ENCODE assay signal across 9 mouse cellular contexts in genomic region chr11:96194401-96194710, GRCm38 (mm10). TPM values are rescaled to one million over a fixed set of nuclear protein-coding genes. Genes with fewer than 3 reads are reported as not detected.
A peak's percentile ranks its signal among the peaks of the same experiment; 100 is the strongest.
DNase-seq lines count a peak whose midpoint lies in the region; ATAC-seq and TF ChIP-seq lines count a peak whose summit lies in the region.
"Had no signal": no experiment of that assay in that cellular context is flagged by ENCODE, and none has a peak within 500 bp of the region (broad histone marks: within the 10 kb centered on the region; RNA-seq: fewer than 3 reads in every experiment).

No protein-coding gene starts in this region.

- WGBS in liver, embryonic 12.5 days (ENCODE audit: insufficient replicate concordance) = 1% methylated on average over 10 of the region's 10 CpGs
- WGBS in forebrain, postnatal 0 days = 4% methylated on average over 10 of the region's 10 CpGs

- peak overlapping the region; percentile 12; the same call in 1 of the 2 replicates for H3K4me2 ChIP-seq in liver, embryonic 12.5 days
- H3K4me2 ChIP-seq in forebrain, postnatal 0 days (ENCODE audit: low read depth) = peak overlapping the region; percentile 42
- peak overlapping the region; percentile 38 for H3K4me2 ChIP-seq in myocyte (ENCODE audit: low read depth)

- peaks cover 99% of the 10 kb centered on the region for H3K27me3 ChIP-seq in liver, embryonic 12.5 days (replicated peaks)
- peaks cover 100% of the 10 kb centered on the region for H3K27me3 ChIP-seq in forebrain, postnatal 0 days (ENCODE audit: insufficient read depth, low read length)
- H3K27me3 ChIP-seq in myocyte (ENCODE audit: control insufficient read depth, insufficient read depth, insufficient read length) = peaks cover 74% of the 10 kb centered on the region

- no peaks in the 10 kb centered on the region for H3K4me1 ChIP-seq in liver, embryonic 12.5 days
- H3K4me1 ChIP-seq in forebrain, postnatal 0 days (ENCODE audit: insufficient read depth) = no peaks in the 10 kb centered on the region

- intact Hi-C loops in gastrocnemius, adult 2 months (cut with DNase I) = no loop called here

- no peak for ATAC-seq in liver, embryonic 12.5 days
- ATAC-seq in forebrain, postnatal 0 days = no peak

- H3K4me3 ChIP-seq in gastrocnemius, adult 2 months = peak overlapping the region; percentile 32
- H3K4me3 ChIP-seq in liver, embryonic 12.5 days = no peak overlapping the region
- peak overlapping the region; percentile 29 for H3K4me3 ChIP-seq in forebrain, postnatal 0 days (ENCODE audit: low read depth, low read length)
- no peak overlapping the region for H3K4me3 ChIP-seq in myocyte

- DNase-seq in gastrocnemius, adult 2 months = no peak
- no peak for DNase-seq in gastrocnemius, postnatal 4 days (ENCODE audit: low spot score in 2 of 2)
- no peak for DNase-seq in liver
- no peak for DNase-seq in forebrain, postnatal 0 days
- no peak for DNase-seq in adrenal gland, adult 8-10 months
- no peak for DNase-seq in thymus, postnatal 36 days
- DNase-seq: layer of hippocampus, postnatal 36 days had no signal

- TF ChIP-seq CTCF in gastrocnemius, adult 2 months (IDR thresholded peaks at IDR 0.05) = no peak
- TF ChIP-seq CTCF in forebrain, postnatal 0 days (IDR thresholded peaks at IDR 0.05; ENCODE audit: low read depth) = no peak

- no peaks in the 10 kb centered on the region for H3K9me3 ChIP-seq in liver, embryonic 12.5 days (replicated peaks)
- no peaks in the 10 kb centered on the region for H3K9me3 ChIP-seq in forebrain, postnatal 0 days (ENCODE audit: low read length)

- no peak overlapping the region for H3ac ChIP-seq in myocyte (ENCODE audit: control insufficient read depth, insufficient read length)

- H3K9ac ChIP-seq in liver, embryonic 12.5 days = no peak overlapping the region
- peak overlapping the region; percentile 31; the same call in 1 of the 2 replicates for H3K9ac ChIP-seq in forebrain, postnatal 0 days

- no peaks in the 10 kb centered on the region for H3K79me2 ChIP-seq in myocyte (ENCODE audit: control insufficient read depth, insufficient read depth)

- no peak for TF ChIP-seq POLR2A in myocyte (IDR thresholded peaks at IDR 0.05; ENCODE audit: insufficient read length, low read depth)

- no peak overlapping the region for H3K27ac ChIP-seq in gastrocnemius, adult 2 months
- H3K27ac ChIP-seq in liver, embryonic 12.5 days = no peak overlapping the region
- no peak overlapping the region for H3K27ac ChIP-seq in forebrain, postnatal 0 days (ENCODE audit: low read depth, low read length)

- H3K36me3 ChIP-seq in liver, embryonic 12.5 days = no peaks in the 10 kb centered on the region
- H3K36me3 ChIP-seq in forebrain, postnatal 0 days (ENCODE audit: insufficient read depth) = no peaks in the 10 kb centered on the region
- H3K36me3 ChIP-seq in myocyte (ENCODE audit: control insufficient read depth, insufficient read depth) = no peaks in the 10 kb centered on the region

TF ChIP-seq in myocyte, 11 proteins besides CTCF, POLR2A, EP300 and RAD21:
- no peak for TF ChIP-seq MYOD1 (IDR thresholded peaks at IDR 0.05; ENCODE audit: control insufficient read depth in 1 of 3, insufficient read length in 2 of 3, low read depth in 2 of 3)
- TF ChIP-seq USF1 (IDR thresholded peaks at IDR 0.05; ENCODE audit: low read depth) = no peak
- TF ChIP-seq MYOG (IDR thresholded peaks at IDR 0.05; ENCODE audit: control insufficient read depth in 1 of 3, insufficient read depth in 1 of 3, insufficient read length in 2 of 3, low read depth in 2 of 3) = no peak
- TF ChIP-seq E2F4 (IDR thresholded peaks at IDR 0.05; ENCODE audit: insufficient read depth) = no peak
- no peak for TF ChIP-seq TCF12 (IDR thresholded peaks at IDR 0.05; ENCODE audit: insufficient read depth, poor library complexity, severe bottlenecking)
TF ChIP-seq in myocyte: peak in this region for 0.

RNA-seq across cellular contexts. Expression of gene Hoxb13, which starts 0.2 kb away (rescaled TPM):
- total RNA-seq in gastrocnemius, adult 2 months (2021) = not detected
- not detected for total RNA-seq in gastrocnemius, postnatal 4 days (2021)
- polyA plus RNA-seq in liver, embryonic 12.5 days (2016; fragmentation: Nextera tagmentation; extraction: Ambion mirVana) = not detected in 2 replicates
- not detected in 2 replicates for total RNA-seq in forebrain, postnatal 0 days (2014; rRNA removed)
- not detected in 2 replicates for polyA plus RNA-seq in forebrain, postnatal 0 days (2015; fragmentation: Nextera tagmentation; extraction: Ambion mirVana)
- 0.10 TPM for polyA plus RNA-seq in myocyte (2012; fragmentation: generic; extraction: Trizol)
- total RNA-seq in adrenal gland, adult 8-10 months (2022) = not detected
- total RNA-seq: layer of hippocampus, postnatal 36 days had no signal

Comparison
In these comparisons a context has a peak if more than half of its experiments do, and no peak if none do; other contexts are left out.
1. H3K4me3 ChIP-seq: peak in gastrocnemius, adult 2 months (single experiment) and forebrain, postnatal 0 days (single experiment); none in liver, embryonic 12.5 days (single experiment) and myocyte (single experiment).
2. Peak in every context shown above with its lines, with median percentiles within 50 percentile points of each other: H3K4me2 ChIP-seq.